Mouse (Mus musculus) C2C12 (cell line): ENCODE data around the gene Mfsd2a. TPM values are rescaled to one million over a fixed set of nuclear protein-coding genes. Genes with fewer than 3 reads are reported as not detected.

ENCODE experiments used
- H3K27me3 ChIP-seq: one replicate; pipeline ENCODE4 v1.6.1; 2011; ENCODE audit not compliant: control insufficient read depth, insufficient read depth, insufficient read length
- H3K36me3 ChIP-seq: one replicate; pipeline ENCODE4 v1.6.1; 2011; ENCODE audit not compliant: control insufficient read depth, insufficient read depth
- H3K4me3 ChIP-seq: one replicate; pipeline ENCODE4 v1.5.1; 2011; ENCODE audit warnings: mild to moderate bottlenecking, control low read depth; ENCODE audit not compliant: poor library complexity, insufficient read depth, severe bottlenecking
- H3K79me2 ChIP-seq: one replicate; pipeline ENCODE4 v1.6.1; 2011; ENCODE audit not compliant: control insufficient read depth, insufficient read depth
- H3K79me3 ChIP-seq: one replicate; pipeline ENCODE4 v1.6.1; 2011; ENCODE audit warnings: low read depth, control low read depth
- H3ac ChIP-seq: one replicate; pipeline ENCODE3; 2011; ENCODE audit warnings: low read depth; ENCODE audit not compliant: control insufficient read depth, insufficient read length
- CEBPB ChIP-seq: IDR thresholded peaks from one replicate; pipeline ENCODE4 v1.6.1; 2011; ENCODE audit warnings: low read depth, mild to moderate bottlenecking, control low read depth, moderate library complexity
- CTCF ChIP-seq: IDR thresholded peaks from one replicate; pipeline ENCODE4 v1.5.1; 2011; ENCODE audit not compliant: control insufficient read depth, insufficient read depth, insufficient read length
- FOSL1 ChIP-seq: IDR thresholded peaks from one replicate; pipeline ENCODE4 v1.8.0; 2011; ENCODE audit warnings: mild to moderate bottlenecking, low read length; ENCODE audit not compliant: poor library complexity, insufficient read depth, severe bottlenecking
- MAX ChIP-seq: IDR thresholded peaks from one replicate; pipeline ENCODE4 v1.6.1; 2011; ENCODE audit warnings: mild to moderate bottlenecking, control low read depth
- MYOD1 ChIP-seq: IDR thresholded peaks from one replicate; pipeline ENCODE4 v1.6.1; 2011; ENCODE audit warnings: low read depth; ENCODE audit not compliant: control insufficient read depth, insufficient read length
- MYOG ChIP-seq: IDR thresholded peaks from one replicate; pipeline ENCODE4 v1.6.1; 2011; ENCODE audit not compliant: control insufficient read depth, insufficient read length; ENCODE audit errors: extremely low read depth
- USF1 ChIP-seq: IDR thresholded peaks from one replicate; pipeline ENCODE4 v1.6.1; 2011; ENCODE audit warnings: low read depth, mild to moderate bottlenecking, control low read depth, moderate library complexity
- polyA plus RNA-seq: library from polyadenylated mRNA; unstranded; fragments of >200 nt; fragmentation: generic; extraction: Trizol; gene quantifications from one replicate; pipeline ENCODE4 v1.2.1, GENCODE M21; 2012; ENCODE audit warnings: missing spikeins

Gene Mfsd2a
- polyA plus RNA-seq, 1 experiment, result 8.9 TPM

- H3K79me3 ChIP-seq, result no peaks in the 10 kb centered on the region
- no peak overlapping the region for H3ac ChIP-seq
- peaks cover 3% of the 10 kb centered on the region for H3K27me3 ChIP-seq
- TF ChIP-seq FOSL1 (no peak), CEBPB (peak; percentile 51), USF1 (no peak), MAX (no peak), CTCF (no peak), MYOD1 (no peak)
- no peaks in the 10 kb centered on the region for H3K79me2 ChIP-seq
- no peaks in the 10 kb centered on the region for H3K36me3 ChIP-seq
- no peak overlapping the region for H3K4me3 ChIP-seq
These were observed 55.6 kb downstream of the Mfsd2a start for GRCm38 (mm10) chr4:122905359-122905758.

- no peak overlapping the region for H3ac ChIP-seq
- no peaks in the 10 kb centered on the region for H3K79me3 ChIP-seq
- TF ChIP-seq MYOG (no peak), MYOD1 (no peak), USF1 (no peak), CEBPB (no peak), FOSL1 (no peak), CTCF (no peak), MAX (no peak)
- H3K79me2 ChIP-seq, result no peaks in the 10 kb centered on the region
- peaks cover 3% of the 10 kb centered on the region for H3K27me3 ChIP-seq
- no peaks in the 10 kb centered on the region for H3K36me3 ChIP-seq
- H3K4me3 ChIP-seq, result no peak overlapping the region
These were observed 57.3 kb downstream of the Mfsd2a start for GRCm38 (mm10) chr4:122903709-122904108.

- TF ChIP-seq FOSL1 (no peak), CTCF (peak; percentile 59), CEBPB (no peak)
- Histone ChIP-seq H3K27me3 (peaks cover 3% of the 10 kb centered on the region), H3K79me2 (no peaks in the 10 kb centered on the region), H3K36me3 (no peaks in the 10 kb centered on the region), H3ac (no peak overlapping the region), H3K4me3 (no peak overlapping the region), H3K79me3 (no peaks in the 10 kb centered on the region)
These were observed 58.8 kb downstream of the Mfsd2a start for GRCm38 (mm10) chr4:122902156-122902555.

- peaks cover 3% of the 10 kb centered on the region for H3K27me3 ChIP-seq
- H3ac ChIP-seq, result no peak overlapping the region
- H3K36me3 ChIP-seq, result no peaks in the 10 kb centered on the region
- H3K79me3 ChIP-seq, result no peaks in the 10 kb centered on the region
- H3K4me3 ChIP-seq, result no peak overlapping the region
- TF ChIP-seq MYOD1 (no peak), FOSL1 (no peak), MAX (no peak), USF1 (no peak), CTCF (peak; percentile 26), CEBPB (no peak)
- H3K79me2 ChIP-seq, result no peaks in the 10 kb centered on the region
These were observed 62.7 kb downstream of the Mfsd2a start for GRCm38 (mm10) chr4:122898313-122898712.

- Histone ChIP-seq H3K36me3 (no peaks in the 10 kb centered on the region), H3K4me3 (no peak overlapping the region), H3K79me3 (no peaks in the 10 kb centered on the region), H3ac (no peak overlapping the region), H3K27me3 (peaks cover 3% of the 10 kb centered on the region), H3K79me2 (no peaks in the 10 kb centered on the region)
- TF ChIP-seq CEBPB, result no peak
- TF ChIP-seq USF1, result no peak
- no peak for TF ChIP-seq CTCF
- no peak for TF ChIP-seq MAX
- no peak for TF ChIP-seq FOSL1
- no peak for TF ChIP-seq MYOD1
- TF ChIP-seq MYOG, result no peak
These were observed 63.2 kb downstream of the Mfsd2a start for GRCm38 (mm10) chr4:122897750-122898149.

Other genes starting within 250 kb of the Mfsd2a start
- gene Ppt1, start 124.9 kb downstream of the Mfsd2a start, polyA plus RNA-seq, result 40.0 TPM
- gene Cap1, start 75.1 kb downstream of the Mfsd2a start, polyA plus RNA-seq, result 384 TPM
- 11.5 TPM for gene Mycl, start 34.5 kb upstream of the Mfsd2a start, polyA plus RNA-seq
- 6.3 TPM for gene Trit1, start 55.4 kb upstream of the Mfsd2a start, polyA plus RNA-seq
- gene Bmp8b, start 144.0 kb upstream of the Mfsd2a start, polyA plus RNA-seq, result not detected
- not detected for gene Oxct2b, start 155.1 kb upstream of the Mfsd2a start, polyA plus RNA-seq
- 86.2 TPM for gene Ppie, start 178.8 kb upstream of the Mfsd2a start, polyA plus RNA-seq
- gene Hpcal4, start 222.0 kb upstream of the Mfsd2a start, polyA plus RNA-seq, result not detected
- gene Nt5c1a, start 240.3 kb upstream of the Mfsd2a start, polyA plus RNA-seq, result not detected